Mouse (Mus musculus) cerebral cortex, adult 2 months (tissue): ENCODE data around the gene Edn2.

Experiments used
- WGBS: fragments of 180-500 bp; shearing (Covaris S2); methylation state at CpG from one replicate; pipeline ENCODE4 v1.1.7; 2018; 5-methylcytosine and 5-hydroxymethylcytosine counted together

Gene Edn2

DNA sequence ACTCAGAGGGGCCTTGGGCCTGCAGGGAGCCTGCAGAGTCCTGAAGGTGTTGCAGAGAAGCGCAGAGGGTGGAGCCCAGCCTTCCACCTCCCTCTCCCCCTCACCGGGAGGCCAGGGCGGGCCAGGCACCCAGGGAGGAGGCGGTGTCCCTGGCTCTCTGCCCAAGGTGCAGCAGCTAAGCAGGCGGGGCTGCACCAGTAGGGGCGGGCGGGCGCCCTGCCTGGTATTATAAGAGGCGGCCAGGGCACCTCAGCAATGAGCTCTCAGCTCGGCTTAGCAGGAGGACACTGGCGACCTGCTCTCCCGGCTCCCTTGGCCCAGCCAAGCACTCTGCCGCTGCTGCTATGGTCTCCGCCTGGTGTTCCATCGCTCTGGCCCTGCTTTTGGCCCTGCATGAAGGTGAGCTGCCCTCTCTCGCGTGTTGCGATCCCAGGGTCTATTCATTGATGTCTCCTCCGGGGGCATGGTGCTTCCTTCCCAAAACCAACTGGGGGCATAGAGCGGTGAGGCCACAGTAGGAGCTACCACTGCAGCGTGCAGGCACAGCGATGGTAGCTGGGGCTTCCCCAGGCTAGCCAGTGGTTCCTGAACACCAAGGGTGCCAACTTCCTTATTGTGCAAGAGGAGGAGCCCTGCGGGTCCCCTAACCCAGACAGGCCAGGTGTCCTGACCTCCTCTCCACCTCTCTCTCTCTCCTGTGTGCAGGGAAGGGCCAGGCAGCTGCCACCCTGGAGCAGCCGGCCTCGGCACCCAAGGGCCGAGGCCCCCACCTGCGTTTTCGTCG, at the start of gene Edn2:
Edn2 (plus strand) TSS at position 41 of the 784 bp plus-strand sequence.
- WGBS: 63% methylated on average over 28 of the region's 29 CpGs

DNA sequence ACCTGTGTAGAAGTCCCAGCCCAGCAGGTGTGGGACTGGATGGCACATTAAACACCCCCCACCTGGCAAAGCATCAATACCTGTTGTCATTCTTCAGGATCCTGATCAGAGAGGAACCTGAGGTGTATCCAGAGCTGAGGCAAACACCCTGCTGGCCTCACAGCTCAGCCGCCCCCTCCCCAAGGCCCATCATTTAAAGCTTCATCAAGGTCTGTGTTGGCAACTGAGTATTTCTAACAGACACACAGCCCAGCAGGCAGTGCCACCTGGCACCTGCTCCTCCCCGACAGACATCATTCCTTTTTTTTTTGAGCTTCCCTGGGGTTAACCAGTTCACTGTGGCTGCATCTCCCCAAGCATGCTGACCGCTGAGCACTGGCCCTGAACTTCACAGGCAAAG, 45.5 kb upstream of the Edn2 start:
- WGBS: 72% methylated on average over 3 of the region's 3 CpGs

DNA sequence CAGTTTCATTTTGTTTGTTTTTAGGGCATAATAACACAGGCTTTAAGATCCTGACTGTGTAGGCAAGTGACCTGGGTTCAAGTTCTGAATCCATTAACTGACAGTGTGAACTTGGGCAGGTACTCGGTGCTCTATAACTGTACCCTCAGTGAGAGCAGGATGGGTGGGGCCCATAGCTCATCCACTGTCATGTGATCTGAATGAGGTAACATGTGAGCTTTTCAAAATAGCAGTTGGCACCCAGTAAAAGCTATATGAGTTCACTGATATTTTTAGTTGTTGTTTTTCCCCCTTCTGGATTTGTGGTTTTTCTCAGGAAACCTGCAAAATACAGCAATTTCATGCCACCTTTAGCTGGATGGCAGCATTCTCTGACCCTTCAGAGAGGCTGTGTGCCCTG, 44.7 kb upstream of the Edn2 start:
- 47% methylated on average over 1 of the region's 1 CpGs for WGBS

DNA sequence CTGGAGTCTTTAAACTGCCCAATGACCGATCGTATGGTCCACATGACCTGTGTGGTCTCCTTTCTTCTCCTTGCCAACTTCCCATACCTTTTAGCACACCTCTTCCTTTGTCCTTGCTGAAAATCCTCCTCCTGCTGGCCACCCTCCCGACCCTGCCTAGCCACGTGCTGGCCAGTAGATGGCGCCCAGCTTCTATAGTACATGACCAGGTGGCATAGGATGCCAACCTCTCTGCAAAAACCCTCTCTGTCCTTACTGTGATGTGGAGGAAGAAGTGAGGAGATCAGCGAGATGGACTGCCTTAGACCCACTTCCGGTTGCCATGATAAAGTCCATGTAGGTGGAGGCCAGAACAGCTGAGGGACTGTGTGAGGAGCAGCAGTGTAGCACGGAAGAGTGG, 40.7 kb upstream of the Edn2 start:
- 32% methylated on average over 8 of the region's 8 CpGs for WGBS

DNA sequence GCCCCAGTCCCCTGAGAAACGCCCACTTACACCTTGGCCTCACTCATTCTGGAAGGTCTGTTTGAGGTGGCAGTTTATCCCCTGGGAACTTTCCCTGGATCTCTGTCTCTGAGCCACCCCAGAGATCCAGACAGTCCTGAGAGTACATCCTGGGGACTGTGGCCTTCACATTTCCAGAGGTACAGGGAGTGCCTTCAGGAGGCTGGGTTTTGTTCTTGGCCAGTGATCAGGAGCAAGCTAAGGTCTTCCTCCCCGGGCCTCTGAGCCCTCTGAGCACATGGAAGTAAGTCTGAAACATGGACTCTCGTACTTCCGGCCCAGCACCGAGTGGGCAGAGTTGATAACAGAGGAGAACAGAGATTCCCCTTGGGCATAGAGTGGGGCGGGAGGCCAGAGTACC, 36.4 kb upstream of the Edn2 start:
- 74% methylated on average over 6 of the region's 6 CpGs for WGBS

DNA sequence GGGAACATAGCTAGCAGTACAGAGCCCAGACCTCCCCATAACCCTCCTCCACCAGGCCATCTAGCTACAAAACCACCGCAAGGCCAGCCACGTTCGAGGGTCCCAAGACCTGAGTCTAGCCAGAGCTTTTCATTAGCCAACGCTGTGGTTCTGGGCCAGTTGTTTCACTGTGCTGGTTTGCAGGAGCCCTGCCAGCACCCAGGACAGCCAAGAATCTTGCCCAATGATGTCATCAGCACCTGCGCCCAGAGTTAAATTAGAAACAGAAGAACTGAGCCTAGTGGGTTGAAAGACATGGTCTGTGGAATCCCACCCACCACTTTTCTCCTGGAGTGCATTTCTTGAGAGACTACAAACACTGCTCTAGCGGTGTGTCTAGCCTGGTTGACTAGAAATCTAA, 35.0 kb upstream of the Edn2 start:
- 46% methylated on average over 6 of the region's 6 CpGs for WGBS

DNA sequence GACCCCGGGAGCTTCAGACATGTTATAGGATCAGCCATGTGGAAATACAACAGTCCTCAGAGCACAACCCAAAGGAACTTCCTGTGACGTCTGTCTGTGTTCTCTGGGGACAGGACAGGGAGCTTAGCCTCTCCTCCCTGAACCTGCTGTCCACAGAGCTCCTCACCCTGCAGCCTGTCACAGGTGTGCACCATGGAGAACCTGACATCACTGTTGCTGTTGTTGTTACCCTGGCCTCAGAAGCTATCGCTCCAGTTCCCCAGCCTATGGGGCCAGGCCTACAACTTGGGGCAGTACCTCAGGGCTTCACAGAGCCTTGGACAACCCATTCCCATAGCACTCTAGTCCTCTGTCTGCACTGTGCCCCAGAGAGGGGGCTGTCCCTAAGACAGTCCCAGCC, 33.7 kb upstream of the Edn2 start:
- WGBS: 81% methylated on average over 3 of the region's 3 CpGs

DNA sequence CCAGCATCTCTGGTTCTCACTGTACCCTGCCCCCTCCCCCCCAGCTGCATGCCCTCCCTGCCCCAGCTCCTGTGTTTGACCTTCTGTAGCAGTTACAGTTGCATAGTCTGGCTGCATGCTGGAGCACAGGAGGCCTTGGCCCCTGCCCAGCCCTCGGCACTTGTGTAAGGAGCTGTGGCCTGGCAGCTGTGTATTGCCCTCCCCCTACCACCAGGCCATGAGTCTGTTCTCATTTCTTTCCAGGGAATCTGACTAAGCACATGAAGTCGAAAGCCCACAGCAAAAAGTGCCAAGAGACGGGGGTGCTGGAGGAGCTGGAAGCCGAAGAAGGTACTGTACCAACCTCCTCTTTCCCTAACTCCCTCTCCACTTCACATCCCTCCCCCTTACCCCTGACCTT, 33.0 kb upstream of the Edn2 start:
- WGBS: 36% methylated on average over 4 of the region's 4 CpGs

DNA sequence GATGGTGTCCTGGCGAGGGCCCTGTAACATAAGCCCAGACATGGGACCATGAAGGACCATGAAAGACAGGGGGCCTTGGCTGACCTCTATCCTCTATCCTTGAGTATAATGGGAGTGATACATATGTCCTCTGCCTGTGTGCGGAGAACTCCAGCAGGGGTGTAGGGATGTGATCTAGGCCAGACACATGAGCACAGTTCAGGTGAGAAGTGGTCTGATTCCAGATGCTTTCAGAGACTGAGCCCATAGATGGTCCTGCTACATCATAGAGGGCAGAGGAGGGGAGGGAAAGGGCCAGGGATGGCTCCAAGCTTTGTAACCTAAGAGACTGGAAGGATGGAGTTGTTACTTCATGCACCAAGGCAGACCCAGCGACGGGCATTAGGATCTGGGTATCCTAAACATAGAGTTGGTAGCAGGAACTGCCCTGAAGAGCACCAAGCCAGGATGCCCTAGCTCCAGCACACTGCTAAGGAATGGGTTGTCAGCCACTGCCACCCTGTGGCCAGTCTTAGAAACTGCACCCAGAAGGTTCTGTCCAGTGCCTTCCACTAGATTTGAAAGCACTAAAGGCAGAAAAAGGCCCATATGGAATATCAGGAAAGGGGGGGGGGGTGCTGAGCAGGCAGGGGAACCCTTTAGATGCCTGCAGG, 31.6 kb upstream of the Edn2 start:
- 40% methylated on average over 4 of the region's 4 CpGs for WGBS

DNA sequence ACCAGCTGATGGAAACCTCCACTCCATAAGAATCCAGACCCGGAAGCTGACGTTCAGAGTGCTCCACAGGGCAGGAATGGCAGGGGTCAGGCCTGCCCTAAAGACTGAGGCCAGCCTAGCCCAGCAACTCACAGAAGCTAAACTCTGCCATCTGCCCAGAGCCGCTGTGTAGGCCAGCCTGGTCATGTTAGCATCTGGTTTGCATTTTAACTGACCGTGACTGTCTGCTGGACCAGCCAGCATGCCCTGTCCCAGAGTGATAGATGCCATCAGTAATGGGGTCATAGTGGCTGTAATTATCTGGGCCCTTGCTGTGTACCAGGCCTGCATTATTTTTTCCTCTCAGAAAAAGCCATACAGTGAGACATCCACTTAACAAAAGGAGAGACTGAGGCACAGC, 30.1 kb upstream of the Edn2 start:
- 81% methylated on average over 4 of the region's 4 CpGs for WGBS

DNA sequence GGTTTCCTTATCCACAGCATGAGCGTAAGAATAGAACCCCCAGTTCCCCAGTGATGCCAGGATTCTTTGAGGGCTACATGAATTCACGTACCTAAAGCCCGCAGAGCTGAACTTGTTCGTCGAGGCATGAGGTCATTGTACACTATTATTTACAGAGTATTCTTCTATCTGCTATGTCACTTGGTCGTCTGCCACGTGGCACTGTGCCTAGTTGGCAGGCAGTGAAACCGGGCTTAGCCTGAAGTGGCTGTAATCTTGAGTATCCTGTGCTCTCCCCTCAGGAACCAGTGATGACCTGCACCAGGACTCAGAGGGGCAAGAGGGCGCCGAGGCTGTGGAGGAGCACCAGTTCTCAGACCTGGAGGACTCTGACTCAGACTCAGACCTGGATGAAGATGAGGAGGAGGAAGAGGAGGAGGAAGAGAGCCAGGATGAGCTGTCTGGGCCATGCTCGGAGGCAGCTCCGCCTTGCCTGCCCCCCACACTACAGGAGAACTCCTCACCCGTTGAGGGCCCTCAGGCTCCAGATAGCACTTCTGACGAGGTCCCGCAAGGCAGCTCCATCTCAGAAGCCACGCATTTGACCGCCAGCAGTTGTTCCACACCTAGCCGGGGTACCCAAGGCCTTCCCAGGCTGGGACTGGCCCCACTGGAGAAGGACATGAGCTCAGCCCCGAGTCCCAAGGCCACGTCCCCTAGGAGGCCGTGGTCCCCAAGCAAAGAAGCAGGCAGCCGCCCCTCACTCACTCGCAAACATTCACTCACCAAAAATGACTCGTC, 29.4 kb upstream of the Edn2 start:
- WGBS: 62% methylated on average over 24 of the region's 24 CpGs

DNA sequence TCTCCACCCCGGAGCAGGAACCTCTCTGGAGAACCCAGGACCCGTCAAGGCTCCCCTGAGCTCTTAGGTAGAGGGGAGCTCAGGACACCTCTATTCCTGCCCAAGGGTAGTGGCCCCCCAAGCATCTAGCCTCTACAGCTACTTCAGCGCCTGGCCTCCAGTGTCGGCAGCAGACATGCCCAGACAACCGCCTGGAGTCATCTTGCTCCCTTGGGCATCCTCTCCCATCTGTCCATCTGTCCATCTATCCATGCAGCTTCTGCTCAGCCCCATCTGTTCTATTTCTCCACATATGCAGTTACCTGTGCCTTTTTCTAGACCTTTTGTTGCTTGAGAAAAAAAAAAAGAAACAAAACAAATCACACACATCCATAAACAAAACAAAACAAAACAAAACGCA, 26.8 kb upstream of the Edn2 start:
- 73% methylated on average over 6 of the region's 6 CpGs for WGBS

DNA sequence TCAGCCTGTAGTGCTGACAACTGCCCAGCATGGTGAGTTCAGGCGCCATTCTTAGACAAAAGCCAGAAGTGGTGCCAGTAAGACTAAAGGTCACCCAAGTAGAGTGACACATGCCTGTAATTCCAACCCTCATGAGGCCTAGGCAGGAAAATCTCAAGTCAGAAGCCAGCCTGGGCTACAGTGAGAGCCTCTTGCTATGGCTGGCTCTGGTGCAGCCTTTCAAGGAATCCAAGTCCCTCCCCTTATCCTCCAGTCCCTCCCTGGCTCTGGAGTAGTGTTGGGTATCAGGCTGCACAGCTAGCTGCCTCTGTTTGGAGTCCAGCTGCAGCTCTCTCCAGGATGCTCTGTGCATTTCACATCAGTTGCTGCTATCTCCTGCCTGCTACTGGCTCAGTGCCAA, 19.2 kb upstream of the Edn2 start:
- WGBS: 81% methylated on average over 1 of the region's 1 CpGs

DNA sequence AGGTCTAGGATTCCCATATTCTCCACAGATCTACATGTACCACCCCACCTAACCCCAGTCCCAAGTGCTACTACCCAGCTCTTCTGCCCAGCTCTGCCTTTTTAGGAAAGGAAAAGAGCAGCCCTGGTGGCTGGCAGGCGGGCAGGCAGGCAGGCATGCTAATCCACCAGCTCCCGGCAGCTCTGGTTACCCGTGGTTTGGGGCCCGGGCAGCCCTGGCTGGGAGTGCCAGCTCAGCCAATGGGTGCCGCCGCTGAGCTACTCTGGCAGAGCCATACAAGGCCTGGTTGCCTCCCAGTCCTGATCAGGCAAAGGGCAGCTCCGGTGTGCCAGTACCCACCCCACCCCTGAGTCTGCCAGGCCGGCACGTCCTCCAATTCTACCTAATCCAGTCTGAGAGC, 18.1 kb upstream of the Edn2 start:
- WGBS: 64% methylated on average over 9 of the region's 9 CpGs

DNA sequence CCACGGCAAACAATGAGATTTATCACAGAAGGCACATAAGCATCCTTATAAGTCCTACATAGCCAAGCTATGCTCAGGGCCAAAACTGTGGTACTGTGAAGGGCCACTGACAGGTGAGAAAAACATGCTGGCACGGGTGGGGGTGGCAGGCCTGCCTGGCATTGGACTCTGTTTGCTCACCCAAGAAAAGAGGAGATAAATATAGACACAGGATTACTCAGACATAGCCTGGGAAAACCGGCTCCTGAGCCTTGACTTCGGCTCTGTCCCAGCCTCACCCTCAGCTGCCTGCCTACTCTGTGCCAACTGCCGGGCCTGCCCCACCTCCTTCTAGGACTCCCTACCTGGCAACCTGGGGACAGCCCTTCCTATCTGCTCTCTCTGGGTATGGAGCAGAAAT, 16.7 kb upstream of the Edn2 start:
- 40% methylated on average over 5 of the region's 5 CpGs for WGBS

DNA sequence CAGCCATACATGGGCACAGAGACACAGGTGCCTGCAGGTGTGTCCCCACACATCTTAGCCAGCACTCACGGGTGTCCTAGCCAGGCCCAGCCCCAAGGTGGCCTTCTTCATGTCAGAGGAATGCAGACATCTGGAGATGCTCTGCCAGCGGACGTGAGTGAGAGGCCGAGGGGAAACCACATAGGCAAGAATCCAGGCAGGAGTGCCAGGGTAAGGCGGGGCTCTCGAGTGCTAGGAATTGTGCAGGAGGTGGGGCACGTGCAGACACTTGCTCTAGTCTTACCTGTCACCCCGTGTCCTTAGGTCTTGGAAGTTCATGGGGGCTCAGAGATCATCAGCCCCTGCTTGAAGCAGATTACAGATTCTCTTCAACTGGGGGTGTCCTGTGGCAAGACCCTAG, 15.1 kb upstream of the Edn2 start:
- 87% methylated on average over 8 of the region's 8 CpGs for WGBS

DNA sequence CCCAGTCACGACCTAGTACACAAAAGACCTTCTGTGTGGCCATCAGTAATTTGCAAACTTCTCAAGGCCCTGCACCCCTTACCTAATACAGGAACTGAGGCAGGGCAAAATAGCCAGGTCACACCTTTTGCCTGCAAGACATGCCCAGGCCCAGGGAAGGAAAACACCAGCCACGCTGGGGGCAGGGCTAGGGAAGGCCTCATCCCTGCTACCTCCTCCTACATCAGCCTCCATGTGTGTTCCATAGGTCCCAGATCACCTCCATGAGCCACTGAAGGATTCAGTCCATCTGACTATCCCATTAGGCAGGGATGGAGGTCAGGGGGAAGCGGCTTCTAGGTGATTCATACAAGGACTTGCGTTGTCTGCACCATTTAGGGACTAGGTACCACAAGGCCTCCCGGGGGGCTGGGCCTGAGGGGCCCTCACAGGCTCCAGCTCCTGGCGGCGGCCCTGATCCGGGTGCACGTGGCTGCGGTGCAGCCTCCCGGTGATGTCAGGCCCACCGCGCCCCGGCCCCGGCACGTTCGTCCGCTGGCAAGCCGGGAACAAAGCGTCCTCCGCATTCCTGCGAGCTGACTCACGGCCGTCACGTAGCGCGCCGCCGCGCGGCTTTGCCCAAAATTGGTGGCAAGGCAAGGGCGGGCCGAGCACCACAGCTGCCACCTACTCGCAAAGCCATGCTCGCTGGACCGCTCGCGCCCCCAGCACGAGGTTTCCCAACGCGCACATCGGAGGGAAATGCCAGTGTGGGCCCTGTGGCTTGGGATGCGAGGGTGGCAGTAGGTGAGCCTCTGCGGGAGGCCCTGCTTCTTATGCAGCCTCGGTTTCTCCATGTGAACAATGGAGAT, 12.5 kb upstream of the Edn2 start:
- 9% methylated on average over 45 of the region's 45 CpGs for WGBS

DNA sequence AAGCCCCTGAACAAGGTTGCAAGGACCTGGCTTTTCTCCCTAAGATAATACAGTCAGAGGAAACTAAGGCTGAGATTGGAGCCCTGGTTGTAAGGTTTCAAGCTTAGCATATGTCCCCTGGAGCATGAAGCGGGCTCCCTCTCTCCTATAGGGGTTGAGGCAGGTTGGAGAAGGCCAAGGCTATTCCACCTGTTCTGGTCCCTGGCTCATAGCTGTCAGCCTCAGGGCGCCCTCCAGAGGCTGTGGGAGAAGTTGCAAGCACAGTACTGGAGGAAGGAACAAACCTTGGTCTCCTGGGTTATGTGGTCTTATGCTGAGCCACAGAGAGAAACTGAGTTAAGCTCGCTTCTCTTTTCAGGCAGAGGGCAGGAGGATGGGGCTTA, 11.9 kb upstream of the Edn2 start:
- 51% methylated on average over 3 of the region's 3 CpGs for WGBS

DNA sequence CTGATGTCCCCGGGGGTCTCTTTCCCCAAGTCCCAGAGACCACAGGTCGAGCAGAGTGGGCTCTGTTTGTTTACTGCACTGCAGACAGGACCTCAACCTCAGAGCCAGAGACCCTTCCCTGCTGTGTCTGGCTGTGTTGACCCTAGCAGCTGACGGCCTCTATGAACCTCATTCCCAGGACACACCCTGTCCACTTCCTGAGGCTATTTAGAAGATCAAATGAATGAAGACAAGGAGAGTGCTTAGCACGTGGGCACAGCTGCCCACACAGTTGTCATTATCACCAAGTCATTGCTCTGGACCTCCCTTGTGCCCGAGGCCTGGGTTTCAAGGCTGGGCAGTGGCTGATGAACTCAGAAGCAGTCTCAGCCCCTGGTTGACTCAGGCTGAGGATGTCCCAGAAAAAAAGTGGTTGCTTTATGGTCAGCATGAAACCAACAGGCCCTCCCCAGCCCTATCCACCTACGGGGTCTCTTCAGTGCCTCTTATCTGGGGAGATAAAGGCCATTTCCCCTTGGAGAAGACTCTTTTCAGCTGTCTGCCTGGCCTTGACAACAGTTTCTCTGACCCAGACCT, 10.6 kb upstream of the Edn2 start:
- WGBS: 74% methylated on average over 6 of the region's 6 CpGs

DNA sequence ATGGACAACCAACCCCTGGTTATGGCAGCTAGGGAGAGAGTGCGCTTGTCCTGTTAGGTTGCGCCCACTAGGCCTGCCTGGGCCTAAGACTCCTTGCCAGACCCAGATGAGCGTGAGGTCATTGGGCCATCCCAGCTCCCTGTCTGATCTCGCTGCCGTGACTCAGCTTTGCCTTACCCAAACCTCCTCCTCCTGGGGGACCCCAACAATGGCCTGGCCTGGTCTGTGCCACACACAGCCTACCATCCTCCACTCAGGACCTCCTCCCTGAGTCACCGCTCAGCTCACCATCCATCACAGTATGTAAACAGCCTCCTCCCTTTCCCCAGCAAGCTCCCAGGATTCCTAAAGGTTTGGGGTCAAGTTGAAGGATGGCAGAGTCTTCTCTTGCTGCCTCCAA, 9.1 kb upstream of the Edn2 start:
- WGBS: 95% methylated on average over 6 of the region's 6 CpGs

DNA sequence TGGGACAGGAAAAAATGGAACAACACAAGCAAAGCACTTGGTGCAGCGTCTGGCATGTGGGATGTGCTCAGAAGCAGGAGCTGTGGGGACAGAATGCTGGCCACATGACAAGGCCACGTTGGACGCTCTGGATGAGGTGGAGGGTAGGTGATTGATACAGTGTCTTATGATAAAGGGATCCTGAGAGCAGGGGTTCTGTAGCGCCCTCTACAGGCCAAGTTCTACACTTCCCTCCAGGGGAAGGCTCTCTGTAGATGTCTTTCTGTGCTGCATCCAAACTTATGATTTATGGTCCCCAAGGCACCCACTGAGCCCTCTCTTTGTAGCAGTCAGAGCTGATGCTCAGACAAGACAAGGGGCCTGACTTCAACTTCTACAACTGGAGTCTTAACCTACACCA, 8.4 kb upstream of the Edn2 start:
- 51% methylated on average over 4 of the region's 4 CpGs for WGBS

DNA sequence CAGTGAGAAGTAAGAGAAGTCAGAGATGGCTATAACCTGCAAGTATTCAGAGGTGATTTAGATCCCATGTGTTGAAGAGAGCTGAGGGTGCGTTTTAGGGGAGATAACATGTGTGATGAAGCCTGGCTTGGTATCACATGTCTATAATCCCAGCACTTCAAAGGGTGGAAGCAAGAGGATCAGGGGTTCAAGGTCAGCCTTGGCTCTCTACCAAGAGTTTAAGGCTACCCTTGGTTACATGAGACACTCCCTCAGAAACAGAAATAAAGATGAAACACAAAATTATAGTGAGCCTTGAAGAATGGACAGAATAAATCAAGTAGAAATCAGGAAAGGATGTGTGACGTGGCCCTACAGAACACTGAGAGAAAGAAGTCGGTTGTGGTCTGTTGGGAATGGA, 7.3 kb upstream of the Edn2 start:
- WGBS: 93% methylated on average over 3 of the region's 3 CpGs
